Mouse (Mus musculus) midbrain, embryonic 16.5 days (tissue): ENCODE measurements around the gene St7. TPM values are rescaled to one million over a fixed set of nuclear protein-coding genes. Genes with fewer than 3 reads are reported as not detected.

Source experiments
- ATAC-seq: fragments of 200-750 bp; cut with Nextera tagmentation; 2 replicates; pipeline ENCODE4 v1.8.0; 2017; ENCODE audit warnings: moderate TSS enrichment
- H3K27ac ChIP-seq: fragments of 300-500 bp; sonication (generic); 2 replicates; pipeline ENCODE4 v1.5.1; 2014; ENCODE audit warnings: mild to moderate bottlenecking, low read length, mixed read lengths
- H3K27me3 ChIP-seq: fragments of 300-500 bp; sonication (generic); 2 replicates; pipeline ENCODE4 v1.6.1; 2014; ENCODE audit warnings: low read depth, low read length, mixed read lengths; ENCODE audit not compliant: control insufficient read depth, insufficient read depth
- H3K36me3 ChIP-seq: fragments of 300-500 bp; sonication (generic); 2 replicates; pipeline ENCODE4 v1.6.1; 2014; ENCODE audit warnings: mild to moderate bottlenecking, low read length, moderate library complexity, mixed read lengths; ENCODE audit not compliant: control insufficient read depth, insufficient read depth
- H3K4me1 ChIP-seq: fragments of 300-500 bp; sonication (generic); 2 replicates; pipeline ENCODE4 v1.6.1; 2014; ENCODE audit warnings: mild to moderate bottlenecking, low read length, mixed read lengths; ENCODE audit not compliant: control insufficient read depth, insufficient read depth
- H3K4me2 ChIP-seq: fragments of 300-500 bp; sonication (generic); 2 replicates; pipeline ENCODE4 v1.6.1; 2014; ENCODE audit warnings: mild to moderate bottlenecking, low read length, mixed read lengths
- H3K4me3 ChIP-seq: fragments of 300-500 bp; sonication (generic); 2 replicates; pipeline ENCODE4 v1.5.1; 2014; ENCODE audit warnings: low read depth, mild to moderate bottlenecking, low read length, moderate library complexity, mixed read lengths
- H3K9ac ChIP-seq: fragments of 300-500 bp; sonication (generic); 2 replicates; pipeline ENCODE4 v1.6.1; 2014; ENCODE audit warnings: low read depth, low read length, mixed read lengths
- H3K9me3 ChIP-seq: fragments of 300-500 bp; sonication (generic); replicated peaks from 2 replicates; pipeline ENCODE4 v1.6.1; 2014; ENCODE audit warnings: mild to moderate bottlenecking, low read length, mixed read lengths; ENCODE audit not compliant: control insufficient read depth, poor library complexity, severe bottlenecking
- WGBS: fragments of 180-500 bp; shearing (Covaris S2); extraction: QIAGEN DNeasy Blood & Tissue Kit; methylation state at CpG from one replicate; pipeline ENCODE4 v1.1.7; 2014; 5-methylcytosine and 5-hydroxymethylcytosine counted together
- polyA plus RNA-seq: library from polyadenylated mRNA; unstranded; fragments of >200 nt; fragmentation: Nextera tagmentation; extraction: Ambion mirVana; gene quantifications from 2 replicates; pipeline ENCODE4 v1.2.1, GENCODE M21; 2015

Gene St7
- polyA plus RNA-seq, 1 experiment from 2014 or later: 51.5 TPM

DNA sequence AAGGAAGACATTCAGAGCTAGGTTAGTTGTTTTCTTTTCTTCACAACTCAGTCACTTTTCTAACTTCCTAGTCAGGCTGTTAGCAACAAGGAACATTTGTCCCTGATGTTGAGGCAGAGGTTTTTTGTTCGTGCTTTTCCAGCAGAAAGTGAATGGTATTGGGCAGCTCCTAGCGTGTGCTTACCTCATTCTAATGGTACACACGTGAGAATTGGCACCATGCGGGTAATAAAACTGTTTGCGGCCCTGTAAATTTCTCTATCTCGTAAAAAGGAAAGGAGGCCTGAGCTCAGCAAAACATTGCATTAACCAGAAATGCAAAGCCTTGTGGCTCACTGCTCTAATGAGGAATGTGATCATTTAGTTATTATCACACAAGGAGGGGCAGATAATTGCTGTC is 143.0 kb downstream of the St7 start:
- Histone ChIP-seq H3K27me3 (no peaks in the 10 kb centered on the region), H3K27ac (no peak overlapping the region), H3K4me3 (no peak overlapping the region), H3K36me3 (peaks cover 4% of the 10 kb centered on the region), H3K9me3 (no peaks in the 10 kb centered on the region), H3K4me2 (no peak overlapping the region), H3K9ac (no peak overlapping the region), H3K4me1 (no peaks in the 10 kb centered on the region)
- WGBS: 93% methylated on average over 6 of the region's 6 CpGs
- no peak for ATAC-seq

DNA sequence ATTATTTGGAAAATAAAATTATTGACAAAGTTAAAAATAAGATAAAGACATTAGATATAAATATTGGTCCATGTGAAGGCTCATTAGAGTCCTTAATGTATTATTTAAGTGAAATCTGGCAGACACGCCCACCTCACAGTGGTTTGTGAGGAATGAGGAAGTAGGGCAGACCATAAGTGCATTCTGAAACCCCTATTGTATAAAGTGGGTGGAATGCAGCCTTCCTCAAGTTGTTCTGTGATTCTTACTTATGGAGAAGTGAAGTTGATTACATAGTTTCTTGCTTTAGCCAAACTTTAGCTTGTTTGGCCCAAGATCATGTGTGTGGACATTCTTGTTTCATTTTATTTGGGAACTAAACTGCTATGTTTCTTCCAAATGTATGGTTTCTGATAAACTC is 144.9 kb downstream of the St7 start:
- no peak for ATAC-seq
- H3K36me3 ChIP-seq: peaks cover 6% of the 10 kb centered on the region
- H3K9ac ChIP-seq: no peak overlapping the region
- H3K9me3 ChIP-seq: no peaks in the 10 kb centered on the region
- H3K4me2 ChIP-seq: no peak overlapping the region
- no peak overlapping the region for H3K27ac ChIP-seq
- no peaks in the 10 kb centered on the region for H3K27me3 ChIP-seq
- no peak overlapping the region for H3K4me3 ChIP-seq
- 83% methylated on average over 1 of the region's 1 CpGs for WGBS
- H3K4me1 ChIP-seq: no peaks in the 10 kb centered on the region

DNA sequence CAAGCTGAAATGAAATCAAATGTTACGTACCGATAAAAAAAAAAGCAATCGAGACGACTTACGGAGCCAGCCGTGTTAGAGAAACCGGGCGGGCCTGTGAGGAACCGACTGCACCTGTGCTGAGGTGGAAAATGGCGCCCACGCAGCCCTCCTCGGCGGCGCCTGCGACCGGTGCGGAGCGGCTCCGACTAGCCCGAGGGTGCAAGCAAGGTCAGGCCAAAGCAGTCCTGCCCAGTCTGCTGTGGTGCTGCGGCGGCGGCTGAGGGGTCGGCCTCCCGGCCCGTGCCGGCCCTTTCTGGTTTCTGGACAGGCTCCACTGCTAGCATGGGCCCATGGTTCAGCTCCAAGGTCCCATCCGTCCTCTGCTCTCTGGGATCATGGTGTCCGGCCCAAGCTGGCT is 147.7 kb downstream of the St7 start:
- H3K36me3 ChIP-seq: peaks cover 6% of the 10 kb centered on the region
- H3K9me3 ChIP-seq: no peaks in the 10 kb centered on the region
- no peak overlapping the region for H3K4me3 ChIP-seq
- H3K4me1 ChIP-seq: no peaks in the 10 kb centered on the region
- ATAC-seq: peak; percentile 55; the same call in 1 of the 2 replicates
- H3K27me3 ChIP-seq: no peaks in the 10 kb centered on the region
- WGBS: 78% methylated on average over 29 of the region's 29 CpGs
- H3K4me2 ChIP-seq: no peak overlapping the region
- no peak overlapping the region for H3K9ac ChIP-seq
- H3K27ac ChIP-seq: no peak overlapping the region

DNA sequence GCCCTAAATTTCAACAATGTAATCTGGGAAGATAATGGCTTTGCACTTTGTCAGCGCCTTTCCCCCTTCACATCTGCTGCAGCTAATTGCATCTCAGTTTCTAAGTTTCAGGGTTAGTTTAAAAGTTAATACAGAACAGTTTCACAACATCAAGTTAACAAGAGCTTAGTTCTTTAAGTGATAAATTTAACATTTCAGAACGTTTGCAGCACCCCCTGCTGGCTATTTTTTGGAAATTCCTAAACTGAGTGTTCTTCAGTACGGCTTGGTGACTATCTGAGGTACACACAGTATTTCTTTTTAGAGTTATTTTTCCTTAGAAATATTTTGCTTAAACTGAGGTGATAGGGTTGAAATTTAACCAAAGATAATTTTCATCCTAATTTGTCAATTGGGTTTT is 150.0 kb downstream of the St7 start:
- Histone ChIP-seq H3K4me2 (no peak overlapping the region), H3K4me1 (no peaks in the 10 kb centered on the region), H3K4me3 (no peak overlapping the region), H3K9me3 (no peaks in the 10 kb centered on the region), H3K27me3 (no peaks in the 10 kb centered on the region), H3K36me3 (peaks cover 14% of the 10 kb centered on the region), H3K9ac (no peak overlapping the region), H3K27ac (no peak overlapping the region)
- ATAC-seq: no peak
- 35% methylated on average over 3 of the region's 3 CpGs for WGBS

DNA sequence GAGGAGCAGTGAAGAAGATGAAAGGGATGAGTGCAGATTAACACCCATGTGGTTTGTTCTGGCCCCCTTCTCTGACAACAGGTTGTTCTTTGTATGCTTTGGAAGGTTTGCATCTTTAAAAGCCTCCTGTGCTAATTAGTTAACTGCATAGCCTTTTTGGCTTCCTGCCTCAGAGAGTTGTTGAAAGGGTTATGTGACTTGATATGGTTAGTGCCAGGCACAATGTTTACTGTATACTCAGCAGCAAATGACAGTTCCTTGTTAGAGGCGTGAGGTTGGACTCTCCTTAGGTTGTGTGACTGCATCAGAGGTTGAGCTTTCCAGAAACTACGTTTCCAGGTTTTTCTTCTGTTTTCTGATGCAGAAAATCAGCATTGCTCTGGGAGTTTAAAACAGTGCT is 158.6 kb downstream of the St7 start:
- Histone ChIP-seq H3K4me3 (no peak overlapping the region), H3K27ac (no peak overlapping the region), H3K9me3 (no peaks in the 10 kb centered on the region), H3K27me3 (no peaks in the 10 kb centered on the region), H3K36me3 (peaks cover 12% of the 10 kb centered on the region), H3K9ac (no peak overlapping the region), H3K4me1 (no peaks in the 10 kb centered on the region), H3K4me2 (no peak overlapping the region)
- 78% methylated on average over 2 of the region's 2 CpGs for WGBS
- no peak for ATAC-seq

DNA sequence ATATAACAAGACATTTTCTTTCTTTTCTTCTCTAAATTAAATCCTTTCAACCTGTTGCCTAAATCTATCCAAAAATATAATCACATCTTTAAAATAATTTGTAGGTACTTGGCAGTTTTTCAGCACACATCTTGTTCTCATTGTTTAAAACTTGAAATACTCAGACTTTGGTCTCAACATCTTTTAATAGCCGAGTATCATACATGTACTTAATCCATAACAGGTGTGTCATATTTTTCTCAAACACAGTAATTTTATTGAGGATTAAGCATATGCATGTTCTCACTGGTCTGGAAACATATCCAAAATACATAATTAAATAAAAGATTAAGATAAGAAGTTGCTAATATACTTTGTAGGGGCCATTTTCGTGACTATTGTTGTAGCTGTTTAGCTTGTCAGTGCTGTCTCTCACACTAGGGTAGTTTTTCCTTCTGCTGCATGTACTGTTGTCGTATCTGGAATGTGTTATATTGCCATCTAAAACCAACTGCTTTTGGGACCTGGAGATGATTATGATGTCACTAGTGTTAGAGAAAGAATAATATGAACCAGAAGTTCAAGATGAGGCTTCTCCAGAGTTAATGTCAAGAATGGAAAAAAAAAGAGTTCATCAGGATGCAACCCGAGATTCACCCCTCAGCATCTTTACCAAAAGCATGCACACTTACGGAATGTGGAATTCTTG is 161.0 kb downstream of the St7 start:
- ATAC-seq: no peak
- 92% methylated on average over 5 of the region's 5 CpGs for WGBS
- H3K9me3 ChIP-seq: no peaks in the 10 kb centered on the region
- H3K4me2 ChIP-seq: no peak overlapping the region
- no peak overlapping the region for H3K27ac ChIP-seq
- H3K27me3 ChIP-seq: no peaks in the 10 kb centered on the region
- no peaks in the 10 kb centered on the region for H3K4me1 ChIP-seq
- H3K36me3 ChIP-seq: peaks cover 10% of the 10 kb centered on the region
- no peak overlapping the region for H3K4me3 ChIP-seq
- no peak overlapping the region for H3K9ac ChIP-seq

DNA sequence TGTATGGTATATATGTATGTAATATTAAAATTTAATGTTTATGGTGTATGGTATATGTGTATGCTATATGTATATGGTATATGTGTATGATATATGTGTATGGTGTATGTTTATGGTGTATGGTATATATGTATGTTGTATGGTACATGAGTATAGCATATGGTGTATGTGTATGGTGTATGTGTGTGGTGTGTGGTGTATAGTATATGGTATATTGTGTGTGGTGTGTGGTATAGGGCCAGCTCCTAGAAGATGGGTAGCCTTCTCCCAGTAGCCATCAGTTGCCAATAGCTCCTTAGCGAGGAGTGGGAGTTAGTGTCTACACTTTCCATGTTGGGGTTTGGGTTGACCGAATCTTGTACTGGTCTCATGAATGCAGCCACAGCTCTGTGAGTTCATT is 162.9 kb downstream of the St7 start:
- Histone ChIP-seq H3K27ac (no peak overlapping the region), H3K36me3 (peaks cover 14% of the 10 kb centered on the region), H3K4me2 (no peak overlapping the region), H3K9me3 (no peaks in the 10 kb centered on the region), H3K9ac (no peak overlapping the region), H3K4me3 (no peak overlapping the region), H3K27me3 (no peaks in the 10 kb centered on the region), H3K4me1 (no peaks in the 10 kb centered on the region)
- no peak for ATAC-seq
- WGBS: 98% methylated on average over 2 of the region's 2 CpGs

DNA sequence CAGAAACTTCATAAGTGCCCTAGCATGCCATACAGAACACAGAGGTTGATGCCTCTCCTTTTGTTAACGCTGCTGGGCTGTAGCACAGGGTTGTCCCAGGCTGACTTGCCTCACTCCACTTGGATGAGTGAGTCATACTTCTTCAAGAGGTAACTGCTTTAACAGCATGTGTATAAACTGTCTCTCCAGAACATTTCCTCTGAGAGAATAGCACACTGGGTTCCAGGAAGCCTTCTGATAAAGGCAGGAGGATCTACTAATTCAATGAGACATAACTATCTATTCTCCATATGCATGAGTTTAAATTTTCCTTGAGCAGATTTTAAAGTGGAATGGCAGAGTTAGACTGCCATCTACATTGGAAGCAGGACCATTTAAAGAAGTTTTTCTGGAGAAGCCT is 166.8 kb downstream of the St7 start:
- no peaks in the 10 kb centered on the region for H3K27me3 ChIP-seq
- no peaks in the 10 kb centered on the region for H3K4me1 ChIP-seq
- H3K4me2 ChIP-seq: no peak overlapping the region
- no peak overlapping the region for H3K4me3 ChIP-seq
- no peak overlapping the region for H3K27ac ChIP-seq
- 96% methylated on average over 1 of the region's 1 CpGs for WGBS
- H3K36me3 ChIP-seq: peaks cover 14% of the 10 kb centered on the region
- H3K9me3 ChIP-seq: no peaks in the 10 kb centered on the region
- no peak for ATAC-seq
- H3K9ac ChIP-seq: no peak overlapping the region

DNA sequence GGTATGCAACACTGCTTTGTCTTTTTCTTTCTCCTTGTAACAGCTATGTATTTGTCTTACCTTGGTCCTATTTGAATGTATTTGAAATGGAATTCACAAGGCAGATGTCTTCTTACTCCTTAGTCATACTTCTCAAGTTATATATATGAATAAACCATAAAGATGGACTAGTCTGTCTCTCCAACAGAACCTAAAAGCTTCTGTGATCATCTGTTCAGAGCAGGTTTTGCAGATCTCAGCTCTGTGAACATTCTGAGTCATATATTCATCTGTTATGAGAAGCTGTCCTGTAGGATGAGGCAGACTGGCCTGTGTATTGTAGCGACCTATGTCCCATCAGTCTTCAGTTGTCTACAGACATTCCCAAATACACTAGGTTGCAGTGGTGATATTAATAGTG is 167.7 kb downstream of the St7 start:
- Histone ChIP-seq H3K4me2 (no peak overlapping the region), H3K4me3 (no peak overlapping the region), H3K4me1 (no peaks in the 10 kb centered on the region), H3K27me3 (no peaks in the 10 kb centered on the region), H3K36me3 (peaks cover 12% of the 10 kb centered on the region), H3K27ac (no peak overlapping the region), H3K9me3 (no peaks in the 10 kb centered on the region), H3K9ac (no peak overlapping the region)
- ATAC-seq: no peak
- WGBS: 100% methylated on average over 1 of the region's 1 CpGs
